Mouse (Mus musculus): ENCODE data around the gene Eps15.

GRCm38 (mm10) chr4:109253664-109254151 is 26.4 kb upstream of the Eps15 start:
- TF ChIP-seq POLR2A (IDR thresholded peaks at IDR 0.05; ENCODE audit: borderline replicate concordance, insufficient read depth, low read length): no peak
- no peak for TF ChIP-seq CTCF (IDR thresholded peaks at IDR 0.05; ENCODE audit: borderline replicate concordance, insufficient read depth, low read depth, low read length)

All from cerebellum, adult 2 months (tissue).